Mouse (Mus musculus): ENCODE results near the gene C2cd2. TPM values are rescaled to one million over a fixed set of nuclear protein-coding genes. Genes with fewer than 3 reads are reported as not detected.
A peak's percentile ranks its signal among the peaks of the same experiment; 100 is the strongest.
"Not testable (repeated sequence)": the region's sequence is repeated elsewhere in the genome, so short reads cannot be mapped to it uniquely, and the experiment has no call there.

C2cd2 gene
- 10 to 100 TPM; 17.5 to 26.6 TPM for total RNA-seq (2021)

DNA sequence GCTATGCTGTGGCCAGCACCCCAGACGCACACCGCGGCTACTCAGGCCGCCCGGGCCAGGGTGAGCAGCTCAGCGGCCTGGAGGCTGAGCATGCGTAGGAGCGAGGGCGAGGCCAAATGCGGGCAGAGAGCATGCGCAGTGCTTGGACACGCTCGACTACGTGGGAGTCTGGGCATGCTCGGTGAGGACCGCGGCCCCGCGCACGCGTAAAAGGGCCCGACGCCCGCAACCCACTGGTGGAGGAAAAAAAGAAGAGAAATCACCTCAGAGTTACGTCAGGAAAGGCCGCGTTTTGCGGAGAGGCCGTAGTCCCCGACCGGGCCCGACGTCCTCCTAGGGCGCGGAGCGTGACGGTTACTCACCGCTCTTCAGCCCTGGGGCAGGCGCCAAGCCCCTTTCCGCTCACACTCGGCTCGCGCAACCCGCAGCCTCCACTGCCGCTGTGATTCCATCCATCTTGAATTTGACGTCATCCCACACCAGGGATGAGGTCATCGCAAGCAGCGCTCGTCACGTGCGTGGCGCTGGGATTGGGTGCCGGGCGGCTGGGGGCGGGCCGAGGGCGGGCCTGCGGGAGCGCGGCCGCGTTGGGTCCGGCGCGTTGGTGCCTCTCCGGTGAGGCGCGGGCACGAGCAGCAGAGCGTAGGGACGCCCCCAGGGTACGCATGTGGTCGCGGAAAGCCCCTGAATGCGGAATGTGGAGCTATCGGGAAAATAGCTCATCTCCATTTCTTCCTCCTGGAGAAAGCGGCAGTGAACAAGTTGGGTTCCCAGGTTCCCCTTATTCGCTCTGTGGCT lies at the start of gene C2cd2, which contains the start of gene Zbtb21:
TSS of gene C2cd2 (minus strand) at position 448 of the 798 bp plus-strand sequence.
TSS of gene Zbtb21 (minus strand) at position 472 of the 798 bp plus-strand sequence.
- intact Hi-C loops (cut with DNase I): loop anchor here (5.0 kb wide), 1 partner anchor 110 kb away; the partner anchor contains the start of gene Prdm15

DNA sequence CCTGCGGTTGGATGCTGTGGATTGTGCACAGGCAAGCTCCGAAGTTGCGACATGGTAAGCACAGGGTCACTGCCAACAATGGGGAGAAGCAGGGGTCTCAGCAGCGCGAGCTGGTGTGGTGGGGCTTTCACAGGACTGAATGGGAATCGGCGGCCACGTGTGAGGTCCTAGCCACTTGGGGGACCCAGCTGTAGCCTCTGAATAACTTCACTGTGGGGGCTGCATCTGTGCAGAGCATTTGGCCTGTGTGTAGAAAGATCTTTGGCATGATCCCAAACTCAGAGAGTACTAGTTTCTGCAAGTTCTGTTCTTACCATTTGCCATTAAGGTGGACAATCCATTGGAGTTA lies 35.0 kb upstream of the C2cd2 start:
- intact Hi-C loops (cut with DNase I); DNase-seq (ENCODE audit: extremely low spot score in 1 of 2, low spot score in 2 of 2): not testable (repeated sequence)

More for the DNA sequence above, at the start of gene C2cd2, which contains the start of gene Zbtb21:
- peak; percentile 97 to 98 for DNase-seq (ENCODE audit: extremely low spot score in 1 of 2, low spot score in 2 of 2)

DNA sequence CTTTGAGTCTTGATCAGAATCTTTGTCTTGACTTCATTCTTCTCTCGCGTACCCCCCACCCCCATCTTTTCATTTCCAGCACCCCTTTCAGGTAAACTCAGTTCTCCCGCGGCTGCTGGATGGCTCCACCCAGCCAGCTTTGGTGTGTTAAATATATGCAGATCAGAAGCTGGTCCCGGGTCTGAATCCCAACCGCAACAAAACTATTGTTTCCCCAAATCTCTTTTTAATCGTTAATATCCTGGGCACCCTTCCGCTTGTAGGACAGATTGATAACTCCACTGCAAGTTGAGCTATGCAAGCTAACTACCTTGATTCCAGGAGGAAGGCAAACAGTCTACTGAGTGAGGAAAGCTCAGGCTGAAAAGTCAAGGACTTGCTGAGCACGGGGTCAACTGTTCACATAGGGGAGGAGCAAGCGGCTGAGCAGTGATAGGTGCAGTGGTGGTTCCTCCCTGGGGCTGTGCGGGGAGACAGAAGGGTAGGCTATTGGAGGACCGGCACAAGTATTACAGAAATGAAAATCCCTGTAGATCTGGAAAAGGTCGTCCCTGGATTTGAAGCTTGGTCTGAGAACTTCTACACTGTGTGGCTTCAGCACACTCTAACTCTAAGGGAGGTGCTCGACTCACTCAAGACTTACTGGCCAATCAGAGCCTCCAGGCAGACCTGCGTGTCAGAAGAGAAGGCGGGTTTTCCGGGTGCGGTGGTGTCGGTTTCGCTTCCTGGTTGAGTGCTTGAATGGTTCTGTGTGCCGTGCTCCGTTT lies 34.4 kb upstream of the C2cd2 start, which contains the start of gene B230307C23Rik:
TSS of gene B230307C23Rik (plus strand) at position 700 of the 767 bp plus-strand sequence.
- intact Hi-C loops (cut with DNase I): no loop called here

DNA sequence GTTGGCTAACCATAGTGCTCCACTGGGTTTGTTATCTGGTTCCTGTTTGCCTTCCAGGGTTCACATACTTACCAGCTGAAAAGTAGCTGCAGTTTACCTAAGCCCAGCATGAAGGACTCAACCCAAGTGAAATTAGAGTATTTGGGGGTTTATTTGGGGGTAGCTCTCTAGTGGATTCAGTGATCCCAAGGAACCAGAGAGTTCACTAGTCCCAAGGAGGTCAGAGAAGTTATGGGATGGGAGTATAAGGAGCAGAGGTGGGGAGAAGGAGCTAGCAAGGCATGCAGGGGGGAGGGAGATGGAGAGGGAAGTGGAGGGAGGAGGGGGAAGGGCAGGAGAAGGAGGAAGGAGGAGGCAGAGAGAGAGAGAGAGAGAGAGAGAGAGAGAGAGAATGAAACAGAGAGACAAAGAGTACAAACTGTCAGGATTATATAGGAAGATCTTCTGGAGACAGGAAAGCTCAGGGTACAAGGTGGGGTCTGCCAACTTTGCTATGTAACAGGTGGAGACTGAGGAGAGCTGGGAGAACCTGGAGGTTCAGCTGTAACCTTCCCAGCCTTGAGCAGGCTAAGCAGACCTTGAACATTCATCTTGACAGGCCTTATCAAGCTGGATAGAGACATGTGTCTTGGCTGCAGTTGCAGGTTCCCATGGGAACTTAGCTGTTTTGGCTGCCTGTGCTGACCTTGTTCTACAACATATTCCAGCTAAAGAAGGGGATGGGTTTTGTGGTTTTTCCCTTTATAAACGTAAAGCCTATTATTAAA lies 33.6 kb upstream of the C2cd2 start:
- intact Hi-C loops (cut with DNase I): no loop called here
- peak in 1 of 2 experiments; percentile 1 for DNase-seq (ENCODE audit: extremely low spot score in 1 of 2, low spot score in 2 of 2)

More for the DNA sequence above, 34.4 kb upstream of the C2cd2 start, which contains the start of gene B230307C23Rik:
- DNase-seq (ENCODE audit: extremely low spot score in 1 of 2, low spot score in 2 of 2): peak; percentile 87 to 89

DNA sequence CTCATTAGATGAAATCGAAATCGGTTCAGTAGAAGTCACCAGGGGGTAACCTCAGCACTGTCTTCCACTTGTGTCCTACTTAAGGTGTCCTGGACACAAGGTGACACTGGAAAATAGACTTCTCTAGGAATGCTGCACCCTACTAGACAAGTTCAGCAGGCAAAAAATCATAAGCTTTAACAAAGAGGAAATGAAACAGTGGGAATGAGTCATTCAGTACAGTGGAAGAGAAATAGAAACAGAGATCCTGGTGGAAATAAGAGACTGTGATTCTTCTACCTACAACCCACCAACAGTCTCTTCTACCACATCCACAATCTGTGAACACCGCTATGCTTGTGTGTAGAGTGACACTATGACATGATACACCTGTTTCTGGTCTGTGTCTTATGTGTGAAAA lies 30.1 kb upstream of the C2cd2 start:
- intact Hi-C loops (cut with DNase I); DNase-seq (ENCODE audit: extremely low spot score in 1 of 2, low spot score in 2 of 2): not testable (repeated sequence)

DNA sequence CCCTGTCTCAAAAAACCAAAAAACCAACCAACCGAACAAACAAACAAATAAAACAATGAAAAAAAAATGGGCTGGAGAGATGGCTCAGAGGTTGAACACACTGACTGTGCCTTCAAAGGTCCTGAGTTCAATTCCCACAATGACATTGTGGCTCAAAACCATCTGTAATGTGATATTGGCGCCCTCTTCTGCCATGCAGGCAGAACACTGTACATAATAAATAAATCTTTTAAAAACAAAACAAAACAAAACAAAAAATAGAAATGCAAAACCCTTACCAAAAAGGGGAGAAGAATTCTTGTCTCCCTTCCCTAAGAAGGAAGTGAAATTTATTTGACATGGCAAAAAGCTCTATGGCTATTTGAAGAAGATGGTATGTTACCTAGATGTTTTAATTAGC lies 29.1 kb upstream of the C2cd2 start:
- DNase-seq (ENCODE audit: extremely low spot score in 1 of 2, low spot score in 2 of 2): no peak
- intact Hi-C loops (cut with DNase I): no loop called here

DNA sequence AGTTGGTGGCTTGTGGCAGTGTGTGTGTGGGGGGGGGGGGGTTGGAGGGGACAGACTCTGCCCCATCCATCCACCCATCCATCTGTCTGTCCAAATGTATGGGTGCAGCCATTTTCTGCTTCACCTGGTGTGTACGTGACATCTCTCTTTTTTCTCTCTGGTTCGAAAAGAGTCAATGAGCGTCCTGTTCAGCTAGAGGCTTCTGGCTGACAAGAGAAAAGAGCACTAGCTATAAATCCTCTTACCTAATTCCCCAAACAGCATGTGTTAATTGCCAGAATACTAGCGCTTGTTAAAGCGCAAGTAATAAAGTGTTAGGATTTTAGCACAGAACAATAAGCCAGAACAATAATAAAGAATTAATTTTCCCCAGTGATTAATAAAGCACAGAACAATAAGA lies 22.2 kb upstream of the C2cd2 start:
- intact Hi-C loops (cut with DNase I): no loop called here
- DNase-seq (ENCODE audit: extremely low spot score in 1 of 2, low spot score in 2 of 2): no peak

DNA sequence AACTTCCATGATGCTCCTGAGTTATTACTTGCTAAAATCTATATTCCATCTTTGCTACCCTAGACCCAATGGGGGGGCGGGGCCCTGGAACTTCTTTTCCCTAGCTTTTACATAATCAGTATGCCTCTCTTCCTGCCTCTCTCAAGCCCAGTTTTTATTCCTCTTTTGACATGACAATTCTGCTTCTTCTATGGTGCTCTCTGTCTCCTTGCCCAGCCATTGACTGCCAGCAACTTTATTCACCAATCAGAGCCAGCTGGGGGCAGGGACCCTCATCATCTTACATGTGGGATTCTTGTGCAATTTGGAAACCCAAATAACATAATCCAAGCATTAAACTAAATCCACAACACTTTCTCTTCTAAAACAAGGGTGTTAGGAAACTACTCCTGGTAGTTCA lies 19.0 kb upstream of the C2cd2 start:
- DNase-seq (ENCODE audit: extremely low spot score in 1 of 2, low spot score in 2 of 2): no peak
- intact Hi-C loops (cut with DNase I): no loop called here

DNA sequence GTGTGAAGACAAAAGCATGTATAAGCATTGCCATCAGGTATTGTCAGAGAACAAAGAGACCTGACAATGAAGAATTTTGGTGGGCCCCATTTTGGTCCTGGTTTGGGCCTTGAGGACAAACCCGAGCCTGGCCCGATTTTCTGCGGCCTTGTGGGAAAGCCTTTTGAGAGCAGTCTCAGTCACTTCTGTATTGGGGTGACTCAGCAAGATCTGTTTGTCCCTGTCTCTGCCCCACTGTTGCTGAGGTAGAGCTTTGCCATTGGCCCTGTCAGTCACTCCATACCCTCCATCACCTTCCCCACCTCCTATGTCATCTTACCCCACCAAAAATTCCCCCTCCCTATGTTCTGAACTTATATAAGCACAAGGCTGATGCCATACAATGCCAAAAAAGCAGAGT lies 15.3 kb upstream of the C2cd2 start:
- intact Hi-C loops (cut with DNase I): no loop called here
- no peak for DNase-seq (ENCODE audit: extremely low spot score in 1 of 2, low spot score in 2 of 2)

DNA sequence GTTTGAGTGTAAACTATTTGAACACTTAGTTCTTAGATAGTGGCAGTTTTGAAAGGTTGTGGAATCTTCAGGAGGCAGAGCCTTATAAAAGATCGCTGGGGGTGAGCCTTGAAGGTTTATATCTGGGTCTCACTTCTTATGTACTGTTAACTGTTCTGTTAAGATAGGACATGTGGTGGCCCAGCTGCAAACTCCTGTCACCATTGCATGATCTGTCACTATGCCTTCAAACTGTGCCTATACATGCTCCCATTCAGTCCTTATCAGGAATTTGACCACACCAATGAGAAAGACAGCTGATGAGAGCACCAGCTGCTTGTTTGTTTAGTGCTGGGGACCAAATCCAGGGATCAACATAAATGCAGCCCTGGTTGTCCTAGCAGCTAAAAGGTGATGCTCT lies 14.9 kb upstream of the C2cd2 start:
- no peak for DNase-seq (ENCODE audit: extremely low spot score in 1 of 2, low spot score in 2 of 2)
- intact Hi-C loops (cut with DNase I): no loop called here

DNA sequence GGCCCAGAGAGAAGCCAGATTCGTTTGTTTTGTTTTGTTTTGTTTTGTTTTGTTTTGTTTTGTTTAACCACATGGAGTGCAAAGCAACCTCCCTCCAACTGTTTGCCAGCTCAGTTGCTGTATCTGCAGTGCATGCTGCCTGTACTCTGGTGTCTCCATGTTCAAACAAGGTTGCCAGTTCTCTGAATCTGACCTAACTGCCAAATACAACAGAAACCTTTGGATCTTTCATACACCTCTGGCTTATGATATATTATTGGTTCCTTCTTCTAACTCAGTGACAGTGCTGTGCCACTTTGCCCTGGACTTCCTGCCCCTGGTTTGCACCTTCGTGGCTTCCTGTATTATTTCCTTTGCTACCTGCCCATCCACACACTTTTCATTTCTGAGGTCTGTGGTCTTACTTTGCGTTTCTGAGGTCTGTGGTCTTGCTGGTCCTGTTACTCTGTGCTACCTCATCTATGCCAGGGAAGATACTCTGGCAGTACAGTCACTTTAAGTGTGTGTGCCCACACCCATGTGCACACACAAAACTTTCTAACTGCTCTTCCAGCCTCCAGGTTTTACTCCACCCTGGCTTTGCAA lies 1.6 kb upstream of the C2cd2 start:
- intact Hi-C loops (cut with DNase I): loop anchor here (5.0 kb wide), 1 partner anchor 112 kb away; the partner anchor contains the start of gene Prdm15
- no peak for DNase-seq (ENCODE audit: extremely low spot score in 1 of 2, low spot score in 2 of 2)

DNA sequence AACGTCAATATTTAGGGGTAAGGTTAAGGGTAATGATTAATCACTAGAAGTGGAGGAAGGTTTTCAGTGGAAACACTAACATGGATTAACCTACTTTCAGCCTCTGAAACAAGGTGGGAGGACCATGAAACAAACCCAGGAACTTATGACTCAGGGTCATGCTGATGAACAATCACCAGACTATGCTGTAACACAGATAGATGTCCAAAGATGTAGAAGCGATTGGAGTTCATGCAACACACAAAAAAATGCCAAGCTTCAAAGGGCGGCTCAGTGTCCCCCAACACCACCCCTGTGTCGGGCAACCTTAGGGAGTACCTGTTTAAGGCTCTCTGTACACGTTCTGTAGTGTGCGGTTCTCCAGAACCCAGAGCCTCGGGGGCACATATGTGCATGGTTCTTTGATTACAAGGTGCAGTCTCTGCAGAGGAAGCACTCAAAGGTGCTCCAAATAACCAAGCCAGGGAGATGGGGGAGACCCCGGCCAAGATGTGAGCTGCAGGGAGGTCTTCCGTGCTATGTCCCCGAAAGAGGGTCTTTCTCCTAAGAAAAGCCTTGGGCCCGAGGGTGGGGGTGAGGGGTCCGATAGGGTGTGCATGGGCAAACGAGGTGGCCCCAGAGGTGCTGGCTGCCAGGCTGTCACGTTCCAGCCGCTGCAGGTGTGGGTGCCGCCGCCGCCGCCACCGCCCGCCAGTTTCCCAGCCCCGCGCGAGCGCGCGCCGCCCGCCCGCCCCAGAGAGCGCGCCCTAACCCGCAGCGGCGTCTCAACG lies 832 bp downstream of the C2cd2 start:
- intact Hi-C loops (cut with DNase I): loop anchor here (5.0 kb wide), 1 partner anchor 109 kb away; the partner anchor contains the start of gene Prdm15
- no peak for DNase-seq (ENCODE audit: extremely low spot score in 1 of 2, low spot score in 2 of 2)

DNA sequence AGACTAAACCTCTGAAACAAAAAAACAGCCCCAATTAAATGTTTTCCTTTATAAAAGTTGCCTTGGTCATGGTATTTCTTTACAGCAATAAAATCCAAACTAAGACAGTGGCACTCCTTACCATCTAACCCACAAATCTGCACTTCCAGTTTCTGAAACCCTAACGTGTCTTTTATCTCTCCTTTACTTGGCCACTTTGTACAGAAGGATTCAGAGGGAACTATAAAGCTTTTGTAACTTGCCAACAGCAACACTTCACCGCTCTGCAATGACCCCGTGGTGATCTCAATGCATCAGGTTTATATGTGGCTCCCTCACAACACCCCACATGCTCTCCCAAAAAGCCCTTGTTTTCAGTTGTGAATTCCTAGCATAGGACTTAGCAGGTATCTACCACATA lies 2.0 kb downstream of the C2cd2 start:
- intact Hi-C loops (cut with DNase I): loop anchor here (5.0 kb wide), 1 partner anchor 108 kb away; the partner anchor contains the start of gene Prdm15
- no peak for DNase-seq (ENCODE audit: extremely low spot score in 1 of 2, low spot score in 2 of 2)

DNA sequence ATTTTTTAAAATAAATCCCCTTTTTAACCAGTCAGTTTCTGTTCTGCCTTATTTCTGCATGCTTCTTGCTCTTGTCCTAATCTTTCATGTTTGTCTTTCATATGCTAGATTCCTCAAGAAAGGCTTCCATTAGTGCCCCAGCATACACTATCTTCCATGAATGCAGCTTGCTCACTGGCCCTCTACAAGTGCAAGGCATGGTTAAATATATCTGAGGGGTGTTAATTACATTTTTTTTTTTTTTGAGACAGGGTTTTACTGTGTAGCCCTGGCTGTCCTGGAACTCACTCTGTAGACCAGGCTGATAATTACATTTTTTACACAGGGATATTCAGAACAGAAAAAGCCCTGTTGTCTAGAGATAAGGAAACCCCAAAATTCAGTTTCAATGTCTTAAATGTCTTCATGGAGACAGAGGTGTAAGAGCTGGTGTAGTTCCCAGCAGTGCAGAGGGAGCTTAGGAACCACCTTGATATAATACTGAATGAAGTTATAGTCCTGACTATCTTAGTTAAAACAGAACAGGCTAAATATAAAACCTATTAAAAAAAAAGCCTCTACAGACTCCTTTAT lies 3.9 kb downstream of the C2cd2 start:
- DNase-seq (ENCODE audit: extremely low spot score in 1 of 2, low spot score in 2 of 2): no peak
- intact Hi-C loops (cut with DNase I): no loop called here

DNA sequence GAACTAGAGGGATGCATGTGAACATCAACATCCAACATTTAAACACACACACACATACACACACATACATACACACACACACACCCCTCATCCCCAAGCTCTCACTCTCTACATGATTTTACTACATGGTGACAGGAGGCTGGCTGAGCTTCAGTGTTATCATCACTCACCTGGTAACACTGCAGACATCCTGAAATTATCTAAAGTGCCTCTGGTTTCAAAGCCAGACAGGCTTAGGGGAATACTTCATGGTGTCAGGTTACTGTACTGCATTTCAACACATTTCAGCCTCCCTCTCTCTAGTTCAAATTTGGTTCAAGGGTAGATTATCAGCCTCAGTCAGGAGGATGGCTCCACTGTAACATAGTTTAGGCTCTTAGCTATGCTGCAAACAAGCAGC lies 4.8 kb downstream of the C2cd2 start:
- DNase-seq (ENCODE audit: extremely low spot score in 1 of 2, low spot score in 2 of 2): no peak
- intact Hi-C loops (cut with DNase I): no loop called here

DNA sequence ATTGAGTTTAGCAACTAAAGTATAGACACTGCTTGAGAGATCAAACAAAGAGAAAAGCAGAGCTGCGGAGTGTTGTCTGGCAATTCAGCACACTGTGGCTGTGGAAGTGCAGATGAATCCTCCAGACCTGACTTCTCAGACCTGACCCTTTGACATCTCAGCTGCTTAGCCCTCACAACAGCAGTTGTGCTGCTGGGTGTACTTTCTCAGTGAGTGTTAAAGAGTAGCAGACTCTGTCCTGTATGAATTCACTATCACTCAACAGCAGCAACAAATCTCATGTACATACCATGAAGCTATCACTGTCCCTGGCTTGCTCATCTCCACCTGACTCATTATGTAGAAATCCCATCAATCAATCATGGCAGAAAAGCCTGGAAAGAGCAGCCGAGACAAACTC lies 6.4 kb downstream of the C2cd2 start:
- no peak for DNase-seq (ENCODE audit: extremely low spot score in 1 of 2, low spot score in 2 of 2)
- intact Hi-C loops (cut with DNase I): no loop called here

DNA sequence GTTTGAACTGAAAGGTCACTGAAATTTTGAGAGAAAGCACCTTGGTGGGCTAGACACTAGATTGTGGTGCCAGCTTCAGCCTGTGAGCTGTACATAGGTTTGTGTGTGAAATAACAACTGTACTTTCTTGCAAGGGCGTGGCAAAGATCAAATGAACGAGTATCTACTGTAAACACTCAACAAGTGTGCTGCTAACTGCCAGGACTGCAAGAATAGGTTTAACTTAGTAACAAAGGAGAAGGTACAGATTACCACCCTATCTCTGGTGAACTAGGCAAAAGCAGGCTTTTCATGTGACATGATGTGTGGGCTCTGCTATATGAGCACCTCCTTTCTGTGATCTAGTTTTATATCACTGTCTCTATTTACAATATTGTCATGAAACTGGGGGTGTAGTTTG lies 9.1 kb downstream of the C2cd2 start:
- intact Hi-C loops (cut with DNase I): no loop called here
- no peak for DNase-seq (ENCODE audit: extremely low spot score in 1 of 2, low spot score in 2 of 2)

DNA sequence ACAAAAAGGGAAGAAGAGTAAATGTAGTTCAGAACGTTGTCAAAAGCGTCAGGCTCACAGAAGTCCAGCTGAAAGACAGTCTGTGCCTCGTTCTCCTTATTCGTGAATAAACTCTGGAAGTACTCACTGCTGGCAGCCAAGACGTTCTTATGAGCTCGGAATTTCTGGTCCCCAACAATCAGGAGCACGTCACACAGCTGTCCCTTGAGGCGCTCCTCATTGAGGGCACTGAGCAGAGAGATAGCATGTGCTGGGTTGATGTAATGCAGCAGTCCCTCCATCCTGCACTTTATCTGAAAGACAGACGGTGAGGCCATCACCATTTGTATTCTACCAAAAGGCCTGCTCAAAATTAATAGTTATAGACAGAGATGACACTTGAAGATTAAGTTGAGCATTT lies 9.6 kb downstream of the C2cd2 start:
- no peak for DNase-seq (ENCODE audit: extremely low spot score in 1 of 2, low spot score in 2 of 2)
- intact Hi-C loops (cut with DNase I): no loop called here

Measured in left cerebral cortex, postnatal 10 days (tissue).